Mouse (Mus musculus) heart, embryonic 12.5 days (tissue): ENCODE results near the gene Ufsp2. TPM values are rescaled to one million over a fixed set of nuclear protein-coding genes. Genes with fewer than 3 reads are reported as not detected.

ENCODE experiments used
- ATAC-seq: fragments of 200-750 bp; cut with Nextera tagmentation; 2 replicates; pipeline ENCODE4 v1.8.0; 2017; ENCODE audit warnings: moderate TSS enrichment, moderate library complexity; ENCODE audit not compliant: insufficient number of reproducible peaks, low FRiP score
- H3K27ac ChIP-seq: fragments of 300-500 bp; sonication (generic); 2 replicates; pipeline ENCODE4 v1.5.1; 2016; ENCODE audit warnings: mild to moderate bottlenecking, moderate library complexity; ENCODE audit not compliant: poor library complexity, severe bottlenecking
- H3K27me3 ChIP-seq: fragments of 300-500 bp; sonication (generic); replicated peaks from 2 replicates; pipeline ENCODE4 v1.6.1; 2016; ENCODE audit warnings: mild to moderate bottlenecking, moderate library complexity
- H3K36me3 ChIP-seq: fragments of 300-500 bp; sonication (generic); 2 replicates; pipeline ENCODE4 v1.6.1; 2016; ENCODE audit warnings: mild to moderate bottlenecking, moderate library complexity
- H3K4me1 ChIP-seq: fragments of 300-500 bp; sonication (generic); replicated peaks from 2 replicates; pipeline ENCODE4 v1.6.1; 2016; ENCODE audit warnings: mild to moderate bottlenecking
- H3K4me2 ChIP-seq: fragments of 300-500 bp; sonication (generic); 2 replicates; pipeline ENCODE4 v1.6.1; 2016; ENCODE audit warnings: mild to moderate bottlenecking, moderate library complexity
- H3K4me3 ChIP-seq: fragments of 300-500 bp; sonication (generic); 2 replicates; pipeline ENCODE4 v1.5.1; 2016; ENCODE audit warnings: mild to moderate bottlenecking
- H3K9ac ChIP-seq: fragments of 300-500 bp; sonication (generic); 2 replicates; pipeline ENCODE4 v1.6.1; 2016; ENCODE audit warnings: mild to moderate bottlenecking, moderate library complexity
- H3K9me3 ChIP-seq: fragments of 300-500 bp; sonication (generic); replicated peaks from 2 replicates; pipeline ENCODE4 v1.6.1; 2016; ENCODE audit warnings: mild to moderate bottlenecking, moderate library complexity
- WGBS: fragments of 180-500 bp; shearing (Covaris S2); methylation state at CpG from one replicate; pipeline ENCODE4 v1.1.7; 2016; 5-methylcytosine and 5-hydroxymethylcytosine counted together
- polyA plus RNA-seq: library from polyadenylated mRNA; unstranded; fragments of >200 nt; fragmentation: Nextera tagmentation; extraction: Ambion mirVana; gene quantifications from 2 replicates; pipeline ENCODE4 v1.2.1, GENCODE M21; 2016

Ufsp2 gene
- polyA plus RNA-seq, 1 experiment from 2014 or later: 63.7 TPM

GRCm38 (mm10) chr8:45994111-45994510 lies 18.8 kb downstream of the Ufsp2 start:
- H3K36me3 ChIP-seq: peaks cover 39% of the 10 kb centered on the region
- no peaks in the 10 kb centered on the region for H3K27me3 ChIP-seq
- no peaks in the 10 kb centered on the region for H3K9me3 ChIP-seq
- H3K4me3 ChIP-seq: no peak overlapping the region
- no peak overlapping the region for H3K27ac ChIP-seq
- no peak overlapping the region for H3K9ac ChIP-seq
- H3K4me1 ChIP-seq: peaks cover 2% of the 10 kb centered on the region
- no peak for ATAC-seq
- 94% methylated on average over 2 of the region's 2 CpGs for whole genome bisulfite sequencing
- H3K4me2 ChIP-seq: no peak overlapping the region

- Histone ChIP-seq H3K27me3 (no peaks in the 10 kb centered on the region), H3K4me3 (no peak overlapping the region), H3K9me3 (no peaks in the 10 kb centered on the region), H3K36me3 (peaks cover 33% of the 10 kb centered on the region), H3K27ac (no peak overlapping the region), H3K9ac (no peak overlapping the region), H3K4me2 (no peak overlapping the region), H3K4me1 (peaks cover 7% of the 10 kb centered on the region)
- ATAC-seq: no peak
- WGBS: 84% methylated on average over 3 of the region's 3 CpGs
Observed at GRCm38 (mm10) chr8:45995576-45995975, 20.2 kb downstream of the Ufsp2 start.

GRCm38 (mm10) chr8:45998228-45998627 lies 22.9 kb downstream of the Ufsp2 start:
- Histone ChIP-seq H3K4me1 (peaks cover 7% of the 10 kb centered on the region), H3K9me3 (no peaks in the 10 kb centered on the region), H3K4me2 (peak overlapping the region; percentile 40), H3K36me3 (peaks cover 25% of the 10 kb centered on the region), H3K27me3 (no peaks in the 10 kb centered on the region), H3K9ac (no peak overlapping the region), H3K27ac (no peak overlapping the region), H3K4me3 (peak overlapping the region; percentile 18; the same call in 1 of the 2 replicates)
- ATAC-seq: no peak
- 71% methylated on average over 2 of the region's 2 CpGs for WGBS

GRCm38 (mm10) chr8:45999138-45999783 lies 23.9 kb downstream of the Ufsp2 start, which contains the start of gene Lrp2bp:
Gene Lrp2bp (plus strand): TSS chr8:45999303.
- no peaks in the 10 kb centered on the region for H3K9me3 ChIP-seq
- H3K9ac ChIP-seq: peak within 1 kb of the TSS; percentile 82
- H3K36me3 ChIP-seq: peaks cover 19% of the 10 kb centered on the region
- H3K27me3 ChIP-seq: no peaks in the 10 kb centered on the region
- peak within 1 kb of the TSS; percentile 99 for H3K27ac ChIP-seq
- 4% methylated on average over 22 of the region's 22 CpGs for WGBS
- H3K4me3 ChIP-seq: peak within 1 kb of the TSS; percentile 56
- H3K4me2 ChIP-seq: peak within 1 kb of the TSS; percentile 82
- H3K4me1 ChIP-seq: peaks cover 7% of the 10 kb centered on the region
- ATAC-seq: no peak; the same call in 1 of the 2 replicates

GRCm38 (mm10) chr8:45999784-46000705 lies 24.7 kb downstream of the Ufsp2 start:
- Histone ChIP-seq H3K9ac (peak overlapping the region; percentile 82), H3K4me1 (peaks cover 10% of the 10 kb centered on the region), H3K27ac (peak overlapping the region; percentile 99), H3K4me2 (peak overlapping the region; percentile 82), H3K9me3 (no peaks in the 10 kb centered on the region), H3K36me3 (peaks cover 19% of the 10 kb centered on the region), H3K27me3 (no peaks in the 10 kb centered on the region), H3K4me3 (peak overlapping the region; percentile 56)
- 6% methylated on average over 55 of the region's 55 CpGs for WGBS
- peak; percentile 99 for ATAC-seq

GRCm38 (mm10) chr8:46005596-46005995 lies 30.3 kb downstream of the Ufsp2 start, which contains the start of gene Ankrd37:
Gene Ankrd37 (minus strand): TSS chr8:46005707.
- H3K4me3 ChIP-seq: no peak within 1 kb of the TSS
- no peaks in the 10 kb centered on the region for H3K36me3 ChIP-seq
- H3K4me1 ChIP-seq: peaks cover 16% of the 10 kb centered on the region
- WGBS: 27% methylated on average over 4 of the region's 4 CpGs
- H3K27me3 ChIP-seq: no peaks in the 10 kb centered on the region
- H3K9ac ChIP-seq: no peak within 1 kb of the TSS
- H3K4me2 ChIP-seq: peak within 1 kb of the TSS; percentile 30
- no peaks in the 10 kb centered on the region for H3K9me3 ChIP-seq
- H3K27ac ChIP-seq: peak within 1 kb of the TSS; percentile 71
- no peak for ATAC-seq

- no peaks in the 10 kb centered on the region for H3K9me3 ChIP-seq
- no peak overlapping the region for H3K4me3 ChIP-seq
- no peak overlapping the region for H3K27ac ChIP-seq
- ATAC-seq: no peak
- H3K4me1 ChIP-seq: peaks cover 25% of the 10 kb centered on the region
- 69% methylated on average over 3 of the region's 3 CpGs for WGBS
- H3K9ac ChIP-seq: no peak overlapping the region
- no peaks in the 10 kb centered on the region for H3K27me3 ChIP-seq
- H3K4me2 ChIP-seq: no peak overlapping the region
- H3K36me3 ChIP-seq: no peaks in the 10 kb centered on the region
Observed at GRCm38 (mm10) chr8:46007050-46007672, 31.8 kb downstream of the Ufsp2 start.

- H3K9me3 ChIP-seq: no peaks in the 10 kb centered on the region
- H3K4me2 ChIP-seq: peak overlapping the region; percentile 67
- no peaks in the 10 kb centered on the region for H3K36me3 ChIP-seq
- ATAC-seq: 0 out of 2 replicates have a peak, but pooled peaks have one; percentile 29
- H3K4me1 ChIP-seq: peaks cover 19% of the 10 kb centered on the region
- peak overlapping the region; percentile 61; the same call in 1 of the 2 replicates for H3K9ac ChIP-seq
- H3K27ac ChIP-seq: peak overlapping the region; percentile 53
- H3K4me3 ChIP-seq: peak overlapping the region; percentile 29
- WGBS: 57% methylated on average over 2 of the region's 2 CpGs
- no peaks in the 10 kb centered on the region for H3K27me3 ChIP-seq
Observed at GRCm38 (mm10) chr8:46010306-46010705, 35.0 kb downstream of the Ufsp2 start.

GRCm38 (mm10) chr8:46010746-46011680 lies 35.7 kb downstream of the Ufsp2 start:
- Histone ChIP-seq H3K27ac (peak overlapping the region; percentile 53), H3K9ac (peak overlapping the region; percentile 61; the same call in 1 of the 2 replicates), H3K4me1 (peaks cover 12% of the 10 kb centered on the region), H3K36me3 (no peaks in the 10 kb centered on the region), H3K4me3 (peak overlapping the region; percentile 29), H3K4me2 (peak overlapping the region; percentile 67), H3K9me3 (no peaks in the 10 kb centered on the region), H3K27me3 (no peaks in the 10 kb centered on the region)
- ATAC-seq: peak; percentile 42; the same call in 1 of the 2 replicates
- WGBS: 7% methylated on average over 17 of the region's 17 CpGs

- H3K36me3 ChIP-seq: no peaks in the 10 kb centered on the region
- H3K4me1 ChIP-seq: peaks cover 13% of the 10 kb centered on the region; the same call in 1 of the 2 replicates
- H3K9me3 ChIP-seq: no peaks in the 10 kb centered on the region
- H3K27ac ChIP-seq: no peak overlapping the region
- no peak for ATAC-seq
- no peaks in the 10 kb centered on the region for H3K27me3 ChIP-seq
- WGBS: 80% methylated on average over 9 of the region's 9 CpGs
- no peak overlapping the region for H3K4me2 ChIP-seq
- H3K4me3 ChIP-seq: no peak overlapping the region
- H3K9ac ChIP-seq: no peak overlapping the region
Observed at GRCm38 (mm10) chr8:46022203-46022602, 46.9 kb downstream of the Ufsp2 start.
